Mouse (Mus musculus): ENCODE measurements around the gene Prss21. TPM values are rescaled to one million over a fixed set of nuclear protein-coding genes. Genes with fewer than 3 reads are reported as not detected.

The Prss21 gene
- polyA plus RNA-seq (2016; fragmentation: Nextera tagmentation; extraction: Ambion mirVana) = not detected in 2 replicates

- WGBS = 84% methylated on average over 15 of the region's 15 CpGs
- Histone ChIP-seq H3K27ac (replicated peaks) (no peak within 1 kb of the TSS), H3K27me3 (replicated peaks; ENCODE audit: low read depth, poor library complexity, severe bottlenecking) (no peaks in the 10 kb centered on the region), H3K4me1 (peaks cover 6% of the 10 kb centered on the region; the same call in 1 of the 2 replicates), H3K9me3 (no peaks in the 10 kb centered on the region), H3K4me3 (no peak within 1 kb of the TSS), H3K36me3 (replicated peaks) (no peaks in the 10 kb centered on the region)
- DNase-seq (ENCODE audit: low spot score) = no peak
Observed at GRCm38 (mm10) chr17:23867756-23868155, at the start of gene Prss21. TSS of gene Prss21 (plus strand) at chr17:23868056.

- Histone ChIP-seq H3K27me3 (replicated peaks; ENCODE audit: low read depth, poor library complexity, severe bottlenecking) (no peaks in the 10 kb centered on the region), H3K36me3 (replicated peaks) (peaks cover 100% of the 10 kb centered on the region), H3K9me3 (peaks cover 46% of the 10 kb centered on the region), H3K4me3 (no peak overlapping the region), H3K4me1 (no peaks in the 10 kb centered on the region), H3K27ac (replicated peaks) (no peak overlapping the region)
- no peak for DNase-seq (ENCODE audit: low spot score)
- 98% methylated on average over 8 of the region's 8 CpGs for WGBS
Observed at GRCm38 (mm10) chr17:23818579-23818978, 49.3 kb upstream of the Prss21 start.

DNA sequence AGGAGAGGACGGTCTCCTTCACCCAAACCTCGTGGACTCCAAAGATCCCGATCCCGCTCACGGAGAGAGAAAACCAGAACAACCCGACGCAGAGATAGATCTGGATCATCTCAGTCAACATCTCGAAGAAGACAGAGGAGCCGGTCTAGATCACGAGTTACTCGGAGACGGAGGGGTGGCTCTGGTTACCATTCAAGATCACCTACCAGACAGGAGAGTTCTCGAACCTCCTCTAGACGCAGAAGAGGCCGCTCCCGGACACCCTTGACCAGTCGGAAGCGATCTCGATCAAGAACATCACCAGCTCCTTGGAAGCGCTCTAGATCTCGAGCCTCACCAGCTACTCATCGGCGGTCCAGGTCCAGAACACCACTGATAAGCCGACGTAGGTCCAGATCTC is 48.6 kb upstream of the Prss21 start:
- Histone ChIP-seq H3K36me3 (replicated peaks) (peaks cover 100% of the 10 kb centered on the region), H3K4me3 (no peak overlapping the region), H3K27me3 (replicated peaks; ENCODE audit: low read depth, poor library complexity, severe bottlenecking) (no peaks in the 10 kb centered on the region), H3K27ac (replicated peaks) (no peak overlapping the region), H3K4me1 (no peaks in the 10 kb centered on the region), H3K9me3 (peaks cover 46% of the 10 kb centered on the region)
- 97% methylated on average over 25 of the region's 25 CpGs for WGBS
- DNase-seq (ENCODE audit: low spot score) = no peak

- DNase-seq (ENCODE audit: low spot score) = no peak
- no peak overlapping the region for H3K4me3 ChIP-seq
- no peak overlapping the region for H3K27ac ChIP-seq (replicated peaks)
- peaks cover 100% of the 10 kb centered on the region for H3K36me3 ChIP-seq (replicated peaks)
- no peaks in the 10 kb centered on the region for H3K27me3 ChIP-seq (replicated peaks; ENCODE audit: low read depth, poor library complexity, severe bottlenecking)
- 0 out of 2 replicates have a peak, but pooled peaks cover 5% of the 10 kb centered on the region for H3K4me1 ChIP-seq
- 94% methylated on average over 5 of the region's 5 CpGs for WGBS
- peaks cover 37% of the 10 kb centered on the region for H3K9me3 ChIP-seq
Observed at GRCm38 (mm10) chr17:23820731-23821130, 47.1 kb upstream of the Prss21 start.

DNA sequence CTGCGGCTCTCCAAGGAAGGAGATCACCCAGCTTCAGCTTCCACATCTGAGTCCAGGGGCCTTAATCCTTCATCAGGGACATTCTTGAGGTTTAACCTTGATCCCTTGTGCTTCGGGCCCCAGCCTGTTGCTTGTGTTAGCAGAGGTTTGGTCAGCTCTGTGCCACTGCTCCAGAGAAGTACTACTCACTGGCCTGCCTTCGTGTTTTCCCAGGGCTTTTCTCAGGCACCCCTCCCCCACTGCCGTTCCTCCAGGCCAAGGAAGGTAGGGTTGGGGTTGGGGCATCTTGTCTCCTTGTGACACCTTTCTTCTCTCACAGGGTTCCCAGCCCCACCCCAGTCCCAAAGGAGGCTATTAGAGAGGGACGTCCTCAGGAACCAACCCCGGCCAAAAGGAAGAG is 45.8 kb upstream of the Prss21 start:
- 73% methylated on average over 6 of the region's 6 CpGs for WGBS

GRCm38 (mm10) chr17:23823018-23823417 is 44.8 kb upstream of the Prss21 start:
- Histone ChIP-seq H3K27ac (replicated peaks) (no peak overlapping the region), H3K27me3 (replicated peaks; ENCODE audit: low read depth, poor library complexity, severe bottlenecking) (no peaks in the 10 kb centered on the region), H3K9me3 (peaks cover 20% of the 10 kb centered on the region), H3K4me1 (peaks cover 15% of the 10 kb centered on the region), H3K4me3 (no peak overlapping the region), H3K36me3 (replicated peaks) (peaks cover 95% of the 10 kb centered on the region)
- WGBS = 88% methylated on average over 16 of the region's 16 CpGs
- no peak for DNase-seq (ENCODE audit: low spot score)

More for the DNA sequence above, 45.8 kb upstream of the Prss21 start:
- Histone ChIP-seq H3K27me3 (replicated peaks; ENCODE audit: low read depth, poor library complexity, severe bottlenecking) (no peaks in the 10 kb centered on the region), H3K4me1 (peaks cover 6% of the 10 kb centered on the region), H3K36me3 (replicated peaks) (peaks cover 100% of the 10 kb centered on the region), H3K9me3 (peaks cover 24% of the 10 kb centered on the region), H3K27ac (replicated peaks) (no peak overlapping the region), H3K4me3 (no peak overlapping the region)
- DNase-seq (ENCODE audit: low spot score) = no peak

DNA sequence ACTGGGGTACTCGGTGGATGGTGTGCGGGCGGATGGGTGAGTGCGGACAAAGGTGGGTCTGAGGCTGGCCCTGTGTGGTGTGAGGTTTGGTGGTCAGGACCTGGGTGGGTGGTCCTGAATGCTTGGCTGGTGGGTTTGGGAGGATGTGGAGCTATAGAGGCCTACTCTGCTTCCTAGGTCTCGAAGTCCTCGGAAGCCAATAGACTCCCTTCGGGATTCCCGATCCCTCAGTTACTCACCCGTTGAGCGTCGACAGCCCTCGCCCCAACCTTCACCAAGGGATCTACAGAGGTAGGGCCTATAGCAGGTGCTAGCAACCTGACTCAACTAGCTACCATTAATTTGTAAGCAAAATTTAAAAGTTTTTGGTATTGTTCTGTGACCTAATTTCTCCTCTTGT is 44.2 kb upstream of the Prss21 start:
- H3K27me3 ChIP-seq (replicated peaks; ENCODE audit: low read depth, poor library complexity, severe bottlenecking) = no peaks in the 10 kb centered on the region
- H3K27ac ChIP-seq (replicated peaks) = no peak overlapping the region
- H3K4me1 ChIP-seq = peaks cover 18% of the 10 kb centered on the region
- no peak overlapping the region for H3K4me3 ChIP-seq
- H3K36me3 ChIP-seq (replicated peaks) = peaks cover 89% of the 10 kb centered on the region
- DNase-seq (ENCODE audit: low spot score) = no peak
- 95% methylated on average over 12 of the region's 12 CpGs for WGBS
- H3K9me3 ChIP-seq = peaks cover 14% of the 10 kb centered on the region

DNA sequence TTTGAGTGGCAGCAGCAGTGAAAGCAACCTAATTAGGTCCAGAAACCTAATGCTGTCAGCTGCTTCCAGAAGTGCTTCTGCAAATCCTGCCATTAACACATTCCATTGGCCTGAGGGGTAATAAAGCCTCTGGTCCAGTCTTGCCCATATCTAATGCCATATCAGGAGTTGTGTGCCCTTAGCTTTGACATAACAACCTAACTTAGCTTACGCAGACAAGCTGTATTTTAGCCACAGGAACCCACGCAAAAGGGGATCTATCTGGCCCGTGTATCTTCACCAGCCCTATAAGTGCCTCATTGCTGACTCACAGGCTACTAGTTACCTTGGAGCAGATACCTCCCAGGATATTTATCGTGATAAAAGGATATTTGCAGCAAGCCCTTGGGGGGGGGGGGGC is 42.3 kb upstream of the Prss21 start:
- DNase-seq (ENCODE audit: low spot score) = no peak
- peaks cover 69% of the 10 kb centered on the region for H3K36me3 ChIP-seq (replicated peaks)
- peaks cover 6% of the 10 kb centered on the region; the same call in 1 of the 2 replicates for H3K27me3 ChIP-seq (replicated peaks; ENCODE audit: low read depth, poor library complexity, severe bottlenecking)
- H3K27ac ChIP-seq (replicated peaks) = no peak overlapping the region
- WGBS = 85% methylated on average over 4 of the region's 4 CpGs
- H3K4me3 ChIP-seq = no peak overlapping the region
- H3K9me3 ChIP-seq = no peaks in the 10 kb centered on the region
- H3K4me1 ChIP-seq = peaks cover 22% of the 10 kb centered on the region

DNA sequence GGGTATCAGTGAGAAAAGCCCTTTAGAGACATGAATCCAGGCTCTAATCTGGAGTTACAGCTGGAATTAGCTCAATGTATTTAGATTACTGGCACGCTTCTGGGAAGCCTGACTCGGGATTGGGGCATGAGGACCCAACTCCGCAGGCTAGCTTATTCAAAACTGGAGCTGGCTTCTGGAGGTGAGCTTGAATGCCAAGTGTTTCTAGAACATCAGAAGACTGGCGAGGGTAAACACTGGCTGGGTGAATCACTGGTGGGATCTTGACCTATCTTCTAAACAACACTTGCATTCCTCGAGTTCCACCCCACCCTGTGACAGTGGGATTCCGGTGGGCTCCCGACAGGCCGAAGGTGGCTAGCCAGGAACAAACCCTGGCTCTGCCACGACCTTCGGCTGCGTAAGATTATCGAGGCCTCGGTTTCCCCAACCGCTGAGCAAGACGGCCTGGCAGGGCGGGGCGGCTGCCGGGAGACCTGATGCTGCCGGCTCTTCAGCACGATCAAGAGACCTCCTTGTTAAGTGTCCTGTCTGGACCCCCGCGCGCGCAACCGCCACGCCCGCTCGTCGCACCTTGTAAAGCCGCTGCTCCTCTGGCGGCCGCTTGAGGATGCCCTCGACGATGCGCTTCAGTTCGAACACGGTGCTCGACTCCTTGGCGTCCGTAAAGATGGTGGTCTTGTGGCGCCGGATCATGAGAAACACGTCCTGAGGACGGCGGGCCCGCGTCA is 39.4 kb upstream of the Prss21 start:
- under 1% methylated on average over 47 of the region's 47 CpGs for WGBS
- Histone ChIP-seq H3K4me3 (peak overlapping the region; percentile 83), H3K4me1 (peaks cover 22% of the 10 kb centered on the region), H3K9me3 (no peaks in the 10 kb centered on the region), H3K27ac (replicated peaks) (peak overlapping the region; percentile 92), H3K36me3 (replicated peaks) (peaks cover 41% of the 10 kb centered on the region), H3K27me3 (replicated peaks; ENCODE audit: low read depth, poor library complexity, severe bottlenecking) (peaks cover 20% of the 10 kb centered on the region)
- peak; percentile 81 for DNase-seq (ENCODE audit: low spot score)

DNA sequence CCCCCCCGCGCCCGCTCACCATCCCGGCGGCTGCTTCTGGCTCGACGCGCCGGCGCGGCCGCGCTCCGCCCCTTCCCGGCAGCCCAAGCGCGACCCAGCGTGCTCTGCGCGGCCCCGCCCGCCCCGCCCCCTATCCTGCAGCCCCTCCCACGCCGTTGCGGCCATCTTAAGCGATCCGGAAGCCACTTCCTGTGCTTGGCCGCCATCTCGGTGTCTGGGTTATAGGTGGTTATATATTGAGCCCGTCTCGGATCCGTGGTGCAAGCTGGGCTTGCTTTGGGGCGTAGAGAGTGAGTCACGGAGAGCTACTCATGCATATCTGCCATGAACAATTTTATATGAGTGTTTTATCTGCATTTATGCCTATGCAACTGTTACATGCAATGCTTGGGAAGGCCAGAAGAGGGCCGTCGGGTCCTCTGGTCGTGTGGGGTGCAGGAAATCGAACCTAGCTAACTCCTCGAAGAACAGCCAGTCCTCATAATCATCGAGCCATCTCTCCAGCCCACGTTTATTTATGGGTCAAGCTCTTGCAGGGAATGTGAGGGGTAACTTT is 38.7 kb upstream of the Prss21 start, which contains the start of gene Elob:
Gene Elob (minus strand): TSS at position 73 of the 556 bp plus-strand sequence.
- Histone ChIP-seq H3K27me3 (replicated peaks; ENCODE audit: low read depth, poor library complexity, severe bottlenecking) (peaks cover 27% of the 10 kb centered on the region), H3K36me3 (replicated peaks) (peaks cover 34% of the 10 kb centered on the region), H3K4me3 (peak within 1 kb of the TSS; percentile 83), H3K4me1 (peaks cover 22% of the 10 kb centered on the region), H3K27ac (replicated peaks) (peak within 1 kb of the TSS; percentile 92), H3K9me3 (no peaks in the 10 kb centered on the region)
- peak; percentile 94 for DNase-seq (ENCODE audit: low spot score)
- WGBS = 2% methylated on average over 33 of the region's 42 CpGs

GRCm38 (mm10) chr17:23831201-23831600 is 36.7 kb upstream of the Prss21 start:
- DNase-seq (ENCODE audit: low spot score) = no peak
- no peak overlapping the region for H3K27ac ChIP-seq (replicated peaks)
- WGBS = 90% methylated on average over 1 of the region's 1 CpGs
- H3K4me3 ChIP-seq = no peak overlapping the region
- peaks cover 13% of the 10 kb centered on the region for H3K36me3 ChIP-seq (replicated peaks)
- H3K9me3 ChIP-seq = no peaks in the 10 kb centered on the region
- H3K27me3 ChIP-seq (replicated peaks; ENCODE audit: low read depth, poor library complexity, severe bottlenecking) = peaks cover 43% of the 10 kb centered on the region
- H3K4me1 ChIP-seq = peaks cover 17% of the 10 kb centered on the region

GRCm38 (mm10) chr17:23836006-23836575 is 31.8 kb upstream of the Prss21 start, which contains the start of gene Prss33:
TSS of gene Prss33 (minus strand) at chr17:23836056.
- Histone ChIP-seq H3K27ac (replicated peaks) (no peak within 1 kb of the TSS), H3K36me3 (replicated peaks) (no peaks in the 10 kb centered on the region), H3K9me3 (no peaks in the 10 kb centered on the region), H3K27me3 (replicated peaks; ENCODE audit: low read depth, poor library complexity, severe bottlenecking) (peaks cover 32% of the 10 kb centered on the region), H3K4me1 (no peaks in the 10 kb centered on the region), H3K4me3 (no peak within 1 kb of the TSS)
- WGBS = 62% methylated on average over 8 of the region's 8 CpGs
- no peak for DNase-seq (ENCODE audit: low spot score)
